26 mouse cellular contexts compared by ENCODE assay signal in the genomic region with DNA sequence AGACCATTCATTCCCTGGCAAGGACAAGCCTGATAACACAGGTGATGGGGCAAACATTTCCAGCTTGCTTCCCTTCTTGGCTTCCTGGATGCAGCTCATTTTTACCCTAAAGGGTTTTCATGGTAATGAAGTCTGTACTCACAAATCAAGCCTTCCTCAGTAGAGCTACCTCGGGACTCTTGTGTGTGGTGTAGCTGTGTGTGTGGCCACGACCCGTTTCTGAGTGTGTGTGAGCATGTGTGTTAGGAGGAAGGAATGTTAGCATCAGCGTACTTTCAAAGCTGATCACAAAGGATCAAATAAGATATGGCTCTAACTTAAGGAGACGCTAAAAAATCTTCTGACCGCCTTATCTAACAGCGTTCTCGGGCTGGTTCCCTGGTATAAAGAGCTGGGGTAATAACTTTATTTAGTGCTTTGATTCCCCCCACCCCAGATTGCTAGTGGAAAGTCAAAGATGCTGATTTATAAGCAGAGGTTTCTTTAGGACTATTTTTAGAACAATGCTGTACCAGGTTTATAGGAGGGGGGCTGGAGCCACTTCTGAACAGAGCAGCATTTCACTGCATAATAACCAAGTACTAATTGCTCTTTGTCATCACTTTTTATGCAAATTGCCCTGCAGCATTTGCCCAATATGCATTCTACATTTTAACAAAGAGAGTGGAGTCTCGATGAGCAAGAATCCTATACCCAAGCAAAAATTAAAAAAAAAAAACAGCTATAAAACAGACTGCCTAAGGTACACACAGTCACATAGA. TPM values are rescaled to one million over a fixed set of nuclear protein-coding genes. Genes with fewer than 3 reads are reported as not detected.
DNase-seq lines count a peak whose midpoint lies in the region; ATAC-seq and TF ChIP-seq lines count a peak whose summit lies in the region.
"Had no signal": no experiment of that assay in that cellular context is flagged by ENCODE, and none has a peak within 500 bp of the region (broad histone marks: within the 10 kb centered on the region; RNA-seq: fewer than 3 reads in every experiment).

No protein-coding gene starts in this region.

- no peak for ATAC-seq in forebrain, embryonic 12.5 days (ENCODE audit: low FRiP score)
- no peak for ATAC-seq in forebrain, embryonic 11.5 days (replicated peaks; ENCODE audit: low FRiP score)
- peak; percentile 61; the same call in 1 of the 2 replicates for ATAC-seq in hindbrain, embryonic 15.5 days (ENCODE audit: low FRiP score, low read depth)
- peak; percentile 93 for ATAC-seq in forebrain, postnatal 0 days
- ATAC-seq: intestine, embryonic 15.5 days; liver, embryonic 12.5 days had no signal

- H3K4me2 ChIP-seq in forebrain, embryonic 12.5 days: no peak overlapping the region
- no peak overlapping the region for H3K4me2 ChIP-seq in forebrain, embryonic 11.5 days (ENCODE audit: low read depth, low read length, severe bottlenecking)
- H3K4me2 ChIP-seq in hindbrain, embryonic 15.5 days: no peak overlapping the region
- H3K4me2 ChIP-seq in forebrain, postnatal 0 days (ENCODE audit: low read depth): peak overlapping the region; percentile 2; the same call in 1 of the 2 replicates
- H3K4me2 ChIP-seq: embryonic facial prominence, embryonic 15.5 days; heart, embryonic 15.5 days; intestine, embryonic 15.5 days; limb, embryonic 13.5 days; liver, embryonic 12.5 days; midbrain, embryonic 12.5 days had no signal

- H3K4me3 ChIP-seq in forebrain, embryonic 12.5 days (replicated peaks): no peak overlapping the region
- no peak overlapping the region for H3K4me3 ChIP-seq in forebrain, embryonic 11.5 days (ENCODE audit: low read depth, low read length)
- H3K4me3 ChIP-seq in hindbrain, embryonic 15.5 days: no peak overlapping the region
- H3K4me3 ChIP-seq in hindbrain, embryonic 10.5 days: no peak overlapping the region
- no peak overlapping the region for H3K4me3 ChIP-seq in MEL (ENCODE audit: control insufficient read depth in 1 of 2, insufficient read depth in 1 of 2, low read depth in 2 of 2, low read length in 2 of 2)
- H3K4me3 ChIP-seq in forebrain, postnatal 0 days (ENCODE audit: low read depth, low read length): no peak overlapping the region
- H3K4me3 ChIP-seq: embryonic facial prominence, embryonic 15.5 days; heart, adult 2 months; heart, embryonic 15.5 days; intestine, embryonic 15.5 days; limb, embryonic 13.5 days; liver, embryonic 12.5 days; midbrain, embryonic 12.5 days; myocyte had no signal

- no peak for DNase-seq in forebrain, embryonic 11.5 days (ENCODE audit: low spot score)
- no peak for DNase-seq in hindbrain, embryonic 10.5 days (ENCODE audit: low spot score)
- DNase-seq in MEL (ENCODE audit: low read depth, low spot score): no peak
- peak; percentile 36 for DNase-seq in forebrain, postnatal 0 days
- DNase-seq in left cerebral cortex, postnatal 10 days (ENCODE audit: extremely low spot score in 1 of 2, low spot score in 2 of 2): no peak
- no peak for DNase-seq in layer of hippocampus, adult 9-11 months
- DNase-seq: adrenal gland, postnatal 10 days; cerebellum, adult 8-10 months; gastrocnemius, postnatal 25 days; heart, adult 2 months; heart, postnatal 36 days; kidney, adult 8-10 months; kidney, postnatal 10 days; lung, adult 18-20 months; lung, postnatal 14 days; right cerebral cortex, postnatal 25 days; spleen, adult 18-20 months had no signal

- TF ChIP-seq EP300 in MEL (IDR thresholded peaks at IDR 0.05; ENCODE audit: low read depth in 1 of 2, low read length in 2 of 2): no peak

- no peak for TF ChIP-seq RAD21 in MEL (IDR thresholded peaks at IDR 0.05; ENCODE audit: low read depth, low read length)

- H3K9ac ChIP-seq in forebrain, embryonic 12.5 days: no peak overlapping the region
- no peak overlapping the region for H3K9ac ChIP-seq in forebrain, embryonic 11.5 days (ENCODE audit: low read length)
- H3K9ac ChIP-seq in hindbrain, embryonic 15.5 days: no peak overlapping the region
- H3K9ac ChIP-seq in MEL (ENCODE audit: control insufficient read depth, low read depth, low read length, poor library complexity, severe bottlenecking): no peak overlapping the region
- H3K9ac ChIP-seq in forebrain, postnatal 0 days: no peak overlapping the region
- H3K9ac ChIP-seq: embryonic facial prominence, embryonic 15.5 days; heart, embryonic 15.5 days; intestine, embryonic 15.5 days; limb, embryonic 13.5 days; liver, embryonic 12.5 days; midbrain, embryonic 12.5 days had no signal

- peaks cover 9% of the 10 kb centered on the region; the same call in 1 of the 2 replicates for H3K4me1 ChIP-seq in forebrain, embryonic 12.5 days
- peaks cover 6% of the 10 kb centered on the region; the same call in 1 of the 2 replicates for H3K4me1 ChIP-seq in forebrain, embryonic 11.5 days (replicated peaks; ENCODE audit: control insufficient read depth, insufficient read depth, low read length)
- peaks cover 9% of the 10 kb centered on the region for H3K4me1 ChIP-seq in hindbrain, embryonic 15.5 days (replicated peaks)
- no peaks in the 10 kb centered on the region for H3K4me1 ChIP-seq in hindbrain, embryonic 10.5 days (replicated peaks)
- peaks cover 0 to 18% of the 10 kb centered on the region in 2 experiments; a peak in 3 of 4 replicates for H3K4me1 ChIP-seq in MEL (ENCODE audit: control insufficient read depth in 1 of 2, insufficient read depth in 2 of 2, low read length in 2 of 2)
- peaks cover 7% of the 10 kb centered on the region for H3K4me1 ChIP-seq in forebrain, postnatal 0 days (ENCODE audit: insufficient read depth)
- H3K4me1 ChIP-seq: embryonic facial prominence, embryonic 15.5 days had no signal

- peak overlapping the region; percentile 53 for H3K27ac ChIP-seq in forebrain, embryonic 12.5 days
- no peak overlapping the region for H3K27ac ChIP-seq in forebrain, embryonic 11.5 days (ENCODE audit: low read depth, low read length)
- peak overlapping the region; percentile 34; the same call in 1 of the 2 replicates for H3K27ac ChIP-seq in hindbrain, embryonic 15.5 days (replicated peaks)
- H3K27ac ChIP-seq in hindbrain, embryonic 10.5 days: no peak overlapping the region
- peak overlapping the region; percentile 7; the same call in 1 of the 2 replicates for H3K27ac ChIP-seq in MEL (ENCODE audit: control insufficient read depth, low read depth, low read length)
- peak overlapping the region; percentile 55 for H3K27ac ChIP-seq in forebrain, postnatal 0 days (ENCODE audit: low read depth, low read length)
- H3K27ac ChIP-seq: embryonic facial prominence, embryonic 15.5 days; heart, adult 2 months; heart, embryonic 15.5 days; limb, embryonic 13.5 days; liver, embryonic 12.5 days; midbrain, embryonic 12.5 days had no signal

- no peaks in the 10 kb centered on the region for H3K27me3 ChIP-seq in forebrain, embryonic 12.5 days
- no peaks in the 10 kb centered on the region for H3K27me3 ChIP-seq in forebrain, embryonic 11.5 days (ENCODE audit: control insufficient read depth, insufficient read depth, low read length)
- no peaks in the 10 kb centered on the region for H3K27me3 ChIP-seq in hindbrain, embryonic 15.5 days
- H3K27me3 ChIP-seq in hindbrain, embryonic 10.5 days (ENCODE audit: insufficient read depth, poor library complexity, severe bottlenecking): no peaks in the 10 kb centered on the region
- peaks cover 2 to 4% of the 10 kb centered on the region in 2 experiments for H3K27me3 ChIP-seq in MEL (ENCODE audit: control insufficient read depth in 1 of 2, insufficient read depth in 2 of 2, low read length in 2 of 2)
- H3K27me3 ChIP-seq in forebrain, postnatal 0 days (ENCODE audit: insufficient read depth, low read length): no peaks in the 10 kb centered on the region
- H3K27me3 ChIP-seq: embryonic facial prominence, embryonic 15.5 days; heart, embryonic 15.5 days; intestine, embryonic 15.5 days; limb, embryonic 13.5 days; liver, embryonic 12.5 days; midbrain, embryonic 12.5 days had no signal

- no peaks in the 10 kb centered on the region for H3K36me3 ChIP-seq in forebrain, embryonic 12.5 days (replicated peaks)
- H3K36me3 ChIP-seq in forebrain, embryonic 11.5 days (ENCODE audit: control insufficient read depth, insufficient read depth, low read length): no peaks in the 10 kb centered on the region
- no peaks in the 10 kb centered on the region for H3K36me3 ChIP-seq in hindbrain, embryonic 15.5 days
- no peaks in the 10 kb centered on the region for H3K36me3 ChIP-seq in hindbrain, embryonic 10.5 days
- H3K36me3 ChIP-seq in MEL (ENCODE audit: control insufficient read depth in 1 of 2, insufficient read depth in 2 of 2, low read length in 2 of 2): peaks cover 0 to 14% of the 10 kb centered on the region in 2 experiments; a peak in 2 of 4 replicates
- H3K36me3 ChIP-seq in forebrain, postnatal 0 days (ENCODE audit: insufficient read depth): no peaks in the 10 kb centered on the region
- H3K36me3 ChIP-seq: embryonic facial prominence, embryonic 15.5 days; heart, embryonic 15.5 days; intestine, embryonic 15.5 days; limb, embryonic 13.5 days; liver, embryonic 12.5 days; midbrain, embryonic 12.5 days had no signal

- no peaks in the 10 kb centered on the region for H3K9me3 ChIP-seq in forebrain, embryonic 12.5 days
- H3K9me3 ChIP-seq in forebrain, embryonic 11.5 days (ENCODE audit: control insufficient read depth, low read length): no peaks in the 10 kb centered on the region
- no peaks in the 10 kb centered on the region for H3K9me3 ChIP-seq in hindbrain, embryonic 15.5 days
- no peaks in the 10 kb centered on the region for H3K9me3 ChIP-seq in hindbrain, embryonic 10.5 days
- no peaks in the 10 kb centered on the region for H3K9me3 ChIP-seq in MEL (replicated peaks; ENCODE audit: insufficient read depth, low read length)
- H3K9me3 ChIP-seq in forebrain, postnatal 0 days (ENCODE audit: low read length): no peaks in the 10 kb centered on the region
- H3K9me3 ChIP-seq: embryonic facial prominence, embryonic 15.5 days; heart, embryonic 15.5 days; intestine, embryonic 15.5 days; limb, embryonic 13.5 days; liver, embryonic 12.5 days; midbrain, embryonic 12.5 days had no signal

- TF ChIP-seq POLR2A in MEL (IDR thresholded peaks at IDR 0.05; ENCODE audit: control insufficient read depth in 1 of 2, insufficient read depth in 1 of 2, low read depth in 1 of 2, low read length in 2 of 2, poor library complexity in 1 of 2): no peak

- H3K79me2 ChIP-seq in MEL (ENCODE audit: control insufficient read depth, insufficient read depth, low read length, poor library complexity): no peaks in the 10 kb centered on the region

- 66% methylated on average over 9 of the region's 9 CpGs for WGBS in forebrain, embryonic 12.5 days
- WGBS in forebrain, embryonic 11.5 days: 80% methylated on average over 9 of the region's 9 CpGs
- WGBS in hindbrain, embryonic 15.5 days: 61% methylated on average over 9 of the region's 9 CpGs
- WGBS in hindbrain, embryonic 10.5 days: 88% methylated on average over 9 of the region's 9 CpGs
- WGBS in forebrain, postnatal 0 days: 37% methylated on average over 9 of the region's 9 CpGs

- TF ChIP-seq CTCF in MEL (IDR thresholded peaks at IDR 0.05 in 2 of 3, conservative IDR thresholded peaks at IDR 0.05 in 1 of 3; ENCODE audit: control insufficient read depth in 1 of 3, insufficient read depth in 1 of 3, low read depth in 2 of 3, low read length in 3 of 3, poor library complexity in 1 of 3, severe bottlenecking in 1 of 3): no peak
- no peak for TF ChIP-seq CTCF in forebrain, postnatal 0 days (IDR thresholded peaks at IDR 0.05; ENCODE audit: low read depth)

- intact Hi-C loops in left cerebral cortex, postnatal 10 days (cut with DNase I): no loop called here

RNA-seq across cellular contexts. Expression of a gene that starts 28.0 kb away (rescaled TPM):
- 22.3 and 27.7 TPM in 2 replicates for polyA plus RNA-seq in forebrain, embryonic 12.5 days (2016; fragmentation: Nextera tagmentation; extraction: Ambion mirVana)
- polyA plus RNA-seq in forebrain, embryonic 11.5 days (2014; fragmentation: Nextera tagmentation; extraction: Ambion mirVana): 16.2 and 17.3 TPM in 2 replicates
- 24.5 and 27.4 TPM in 2 replicates for polyA plus RNA-seq in hindbrain, embryonic 15.5 days (2015; fragmentation: Nextera tagmentation; extraction: Ambion mirVana)
- 9.5 and 13.4 TPM in 2 replicates for polyA plus RNA-seq in hindbrain, embryonic 10.5 days (2016; fragmentation: Nextera tagmentation; extraction: Ambion mirVana)
- not detected in 2 replicates for total RNA-seq in MEL (2012; rRNA removed)
- under 1 TPM in 1 of 2 experiments, not detected in 1; 0.04 TPM for polyA plus RNA-seq in MEL (2012; ENCODE audit: insufficient read depth in 1 of 2, insufficient read length in 2 of 2, low read depth in 1 of 2, low replicate concordance in 2 of 2, missing spikeins in 1 of 2)
- total RNA-seq in forebrain, postnatal 0 days (2014; rRNA removed): 16.2 and 19.0 TPM in 2 replicates
- 9.1 and 16.0 TPM in 2 replicates for polyA plus RNA-seq in forebrain, postnatal 0 days (2015; fragmentation: Nextera tagmentation; extraction: Ambion mirVana)
- 10 to 100 TPM; 21.4 to 29.7 TPM for total RNA-seq in left cerebral cortex, postnatal 10 days (2021)

Comparison
In these comparisons a context has a peak if more than half of its experiments do, and no peak if none do; other contexts are left out.
1. ATAC-seq: peak in hindbrain, embryonic 15.5 days (single experiment) and forebrain, postnatal 0 days (single experiment); none in forebrain, embryonic 12.5 days (single experiment) and forebrain, embryonic 11.5 days (single experiment).
2. H3K27ac ChIP-seq: peak in forebrain, embryonic 12.5 days (single experiment), hindbrain, embryonic 15.5 days (single experiment), MEL (single experiment) and forebrain, postnatal 0 days (single experiment); none in forebrain, embryonic 11.5 days (single experiment) and hindbrain, embryonic 10.5 days (single experiment).